Mouse (Mus musculus) heart, postnatal 36 days (tissue): ENCODE results near the gene Rasa4. TPM values are rescaled to one million over a fixed set of nuclear protein-coding genes. Genes with fewer than 3 reads are reported as not detected.
"Not testable (repeated sequence)": the region's sequence is repeated elsewhere in the genome, so short reads cannot be mapped to it uniquely, and the experiment has no call there.

Source experiments
- DNase-seq, 2 experiments: peaks; one replicate each; pipeline ENCODE4 v3.0.0; 2021 to 2022
- intact Hi-C: fragments of 180-260 bp; cut with DNase I; formaldehyde crosslinking; loops from one replicate; pipeline ENCODE4 v1.15.1; 2025
- microRNA-seq, 2 experiments: library from miRNA; unstranded; fragments of <30 nt; microRNA quantifications; one replicate each; pipeline ENCODE4 v1.2.0; 2021; ENCODE audit warnings: borderline number of aligned reads in 2 of 2
- total RNA-seq, 2 experiments: library from RNA; stranded (reverse); gene quantifications; 2 replicates each; pipeline ENCODE4 v1.2.3; 2021

Gene Rasa4
- total RNA-seq, 2 experiments from 2014 or later = 6.4 to 9.2 TPM

DNA sequence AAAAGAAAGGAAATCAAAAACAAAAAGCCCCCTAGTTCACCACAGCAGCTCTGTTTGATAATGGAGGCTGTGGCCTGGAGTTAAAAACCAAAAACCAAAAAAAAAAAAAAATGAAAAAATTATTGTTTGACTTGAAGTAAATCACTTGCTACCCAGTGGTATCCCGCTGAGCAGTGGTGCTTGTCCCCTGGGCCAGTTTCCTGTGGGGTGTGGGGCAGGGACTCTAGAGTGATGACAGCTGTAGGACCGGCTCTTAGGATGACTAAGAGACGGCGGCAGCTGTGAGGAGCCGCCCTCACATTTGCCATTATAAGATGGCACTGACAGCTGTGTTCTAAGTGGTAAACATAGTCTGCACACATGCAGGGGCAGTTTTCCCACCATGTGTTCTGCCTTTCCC lies 71.7 kb downstream of the Rasa4 start:
- intact Hi-C loops = no loop called here
- no peak for DNase-seq

DNA sequence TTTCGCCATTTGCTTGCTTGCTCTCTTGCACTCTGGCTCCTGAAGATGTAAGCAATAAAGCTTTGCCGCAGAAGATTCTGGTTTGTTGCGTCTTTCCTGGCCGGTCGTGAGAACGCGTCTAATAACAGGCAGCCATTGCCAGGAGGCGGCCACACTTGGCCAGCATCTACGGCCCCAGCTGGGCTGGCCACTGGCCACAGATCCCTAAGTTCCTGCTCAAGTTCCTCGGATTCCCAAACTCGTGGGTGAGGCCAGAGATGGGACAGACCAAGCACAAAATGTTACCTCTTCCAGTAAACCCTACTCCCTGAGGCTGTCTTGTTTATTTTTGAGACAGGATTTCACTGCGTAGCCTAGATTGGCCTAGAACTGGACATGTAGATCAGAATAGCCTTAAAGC lies 76.4 kb downstream of the Rasa4 start:
- peak; percentile 73 for DNase-seq
- intact Hi-C loops = not testable (repeated sequence)

Small RNA genes within 50 kb of the gene (microRNA-seq; reads per million reads assigned to microRNA genes)
- gene Mir7035 = 1.3 to 2.2 reads per million in 2 experiments

Other genes with a start within 250 kb of the Rasa4 start
- gene Hspb1, start 196.0 kb upstream of the Rasa4 start, total RNA-seq = 100 to 1,000 TPM; 406 to 459 TPM
- gene Ywhag, start 149.3 kb upstream of the Rasa4 start, total RNA-seq = 100 to 1,000 TPM; 279 to 282 TPM
- gene Ssc4d, start 109.4 kb upstream of the Rasa4 start, total RNA-seq = under 1 TPM; 0.58 to 0.68 TPM
- gene Zp3, start 103.8 kb upstream of the Rasa4 start, total RNA-seq = not detected
- gene Dtx2, start 89.1 kb upstream of the Rasa4 start, total RNA-seq = 1 to 10 TPM; 7.2 to 7.9 TPM
- gene Upk3b, start 45.4 kb upstream of the Rasa4 start, total RNA-seq = 10 to 100 TPM; 17.9 to 28.6 TPM
- not detected for gene Upk3bl, start 29.4 kb upstream of the Rasa4 start, total RNA-seq
- 10 to 100 TPM; 74.0 to 76.8 TPM for gene Polr2j, start 32.7 kb downstream of the Rasa4 start, total RNA-seq
- gene Lrwd1, start 52.2 kb downstream of the Rasa4 start, total RNA-seq = 1 to 10 TPM; 5.7 to 6.6 TPM
- gene Alkbh4, start 52.2 kb downstream of the Rasa4 start, total RNA-seq = 1 to 10 TPM; 4.4 to 4.7 TPM
- 1 to 10 TPM; 1.2 to 1.3 TPM for gene Orai2, start 86.8 kb downstream of the Rasa4 start, total RNA-seq
- gene Prkrip1, start 115.0 kb downstream of the Rasa4 start, total RNA-seq = 10 to 100 TPM; 15.2 to 20.5 TPM
- gene Sh2b2, start 162.6 kb downstream of the Rasa4 start, total RNA-seq = under 1 TPM; 0.43 to 0.83 TPM